Mouse (Mus musculus) cerebellum, adult 2 months (tissue): Measurements from ENCODE around the gene Abhd12. TPM values are rescaled to one million over a fixed set of nuclear protein-coding genes. Genes with fewer than 3 reads are reported as not detected.
A peak's percentile ranks its signal among the peaks of the same experiment; 100 is the strongest.
"Not testable (repeated sequence)": the region's sequence is repeated elsewhere in the genome, so short reads cannot be mapped to it uniquely, and the experiment has no call there.

ENCODE experiments used
- DNase-seq, 2 experiments: peaks; one replicate each; pipeline ENCODE4 v3.0.0; 2021
- H3K27ac ChIP-seq: fragments of 200-500 bp; 2 replicates; pipeline ENCODE4 v1.5.1; 2012; ENCODE audit warnings: low read length, control low read depth, inconsistent platforms; ENCODE audit not compliant: insufficient read depth
- H3K27me3 ChIP-seq: fragments of 200-500 bp; 2 replicates; pipeline ENCODE4 v1.6.1; 2012; ENCODE audit warnings: inconsistent platforms, mild to moderate bottlenecking, low read length, moderate library complexity; ENCODE audit not compliant: control insufficient read depth, insufficient read depth
- H3K4me1 ChIP-seq: fragments of 200-500 bp; 2 replicates; pipeline ENCODE4 v1.6.1; 2011; ENCODE audit warnings: low read length; ENCODE audit not compliant: control insufficient read depth, insufficient read depth
- H3K4me3 ChIP-seq: fragments of 200-500 bp; replicated peaks from 2 replicates; pipeline ENCODE3; 2011; ENCODE audit warnings: mild to moderate bottlenecking, low read depth, low read length, control low read depth; ENCODE audit not compliant: insufficient read depth
- CTCF ChIP-seq: fragments of 200-500 bp; IDR thresholded peaks from 2 replicates; pipeline ENCODE4 v1.5.1; 2011; ENCODE audit warnings: low read depth, mild to moderate bottlenecking, control low read depth, low read length, moderate library complexity, borderline replicate concordance; ENCODE audit not compliant: insufficient read depth
- POLR2A ChIP-seq: fragments of 200-500 bp; IDR thresholded peaks from 2 replicates; pipeline ENCODE4 v1.6.1; 2011; ENCODE audit warnings: low read length, control low read depth, borderline replicate concordance; ENCODE audit not compliant: insufficient read depth
- WGBS: fragments of 180-500 bp; shearing (Covaris S2); methylation state at CpG from one replicate; pipeline ENCODE4 v1.1.7; 2018; 5-methylcytosine and 5-hydroxymethylcytosine counted together
- polyA plus RNA-seq: library from polyadenylated mRNA; depleted of rRNA; stranded (reverse); fragments of >200 nt; gene quantifications from 2 replicates; pipeline ENCODE4 v1.2.3, GENCODE M21; 2012

Abhd12 gene
- polyA plus RNA-seq, 1 experiment = 263 TPM

DNA sequence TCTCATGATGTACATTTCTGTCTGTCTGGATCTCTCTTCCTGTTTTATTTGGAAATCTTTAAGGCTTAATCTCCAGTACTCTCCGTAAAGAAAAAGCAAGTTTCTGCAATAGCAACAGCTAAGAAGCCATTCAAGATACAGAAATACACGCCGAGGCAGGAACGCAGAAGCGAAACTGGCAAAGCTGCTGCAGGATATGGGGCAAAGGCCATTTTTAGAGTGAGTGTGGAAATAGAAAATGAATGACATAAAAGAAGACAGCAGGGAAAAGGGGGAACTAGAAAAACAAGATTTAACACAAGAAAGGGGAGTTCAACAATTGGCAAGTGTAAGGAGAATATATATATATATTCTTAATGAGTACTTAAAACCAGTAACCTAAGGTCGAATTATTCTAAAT lies 17.2 kb upstream of the Abhd12 start:
- Histone ChIP-seq H3K27me3 (no peaks in the 10 kb centered on the region), H3K4me3 (no peak overlapping the region), H3K27ac (no peak overlapping the region), H3K4me1 (no peaks in the 10 kb centered on the region)
- 95% methylated on average over 6 of the region's 6 CpGs for WGBS
- TF ChIP-seq POLR2A (no peak), CTCF (no peak)
- no peak for DNase-seq

DNA sequence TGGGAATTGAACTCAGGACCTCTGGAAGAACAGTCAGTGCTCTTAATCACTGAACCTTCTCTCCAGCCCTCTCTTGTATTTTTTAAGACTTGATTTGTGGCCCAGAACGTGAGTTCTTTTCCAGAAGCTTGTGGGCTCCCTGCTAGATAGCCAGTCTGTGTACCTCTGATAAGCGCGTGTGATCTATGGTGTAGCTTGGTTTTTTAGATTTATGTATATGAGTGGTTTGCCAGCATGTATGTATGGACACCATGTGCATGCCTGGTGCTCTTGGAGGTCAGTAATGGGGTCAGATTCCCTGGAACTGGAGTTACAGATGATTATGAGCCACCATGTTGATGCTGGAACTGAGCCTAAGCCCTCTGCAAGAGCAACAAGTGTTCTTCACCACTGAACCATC lies 16.0 kb upstream of the Abhd12 start:
- Histone ChIP-seq H3K27me3 (no peaks in the 10 kb centered on the region), H3K4me1 (no peaks in the 10 kb centered on the region), H3K4me3 (no peak overlapping the region), H3K27ac (no peak overlapping the region)
- no peak for DNase-seq
- 91% methylated on average over 3 of the region's 3 CpGs for WGBS
- TF ChIP-seq POLR2A (no peak), CTCF (no peak)

DNA sequence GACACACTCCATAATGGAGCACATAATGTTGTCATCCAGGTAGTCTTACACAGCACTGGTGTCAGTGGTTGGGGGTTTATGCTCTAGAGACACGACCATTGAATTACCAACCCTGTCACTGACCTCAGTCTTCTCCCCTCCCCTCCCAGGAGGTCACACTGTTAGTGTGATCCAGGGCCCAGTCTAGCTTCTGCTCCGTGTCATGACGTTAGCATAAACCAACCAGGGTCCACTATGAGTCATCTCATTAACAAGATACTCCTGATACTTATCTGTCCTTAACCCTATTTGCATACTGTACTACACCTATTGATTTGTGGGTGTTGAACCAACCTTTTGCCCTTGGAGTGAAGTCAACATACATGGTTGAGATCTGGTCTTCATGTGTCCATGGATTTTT lies 14.2 kb upstream of the Abhd12 start:
- no peak for DNase-seq
- no peaks in the 10 kb centered on the region for H3K4me1 ChIP-seq
- no peak overlapping the region for H3K27ac ChIP-seq
- 97% methylated on average over 3 of the region's 3 CpGs for whole genome bisulfite sequencing
- TF ChIP-seq CTCF (no peak), POLR2A (no peak)
- H3K27me3 ChIP-seq = no peaks in the 10 kb centered on the region
- H3K4me3 ChIP-seq = no peak overlapping the region

DNA sequence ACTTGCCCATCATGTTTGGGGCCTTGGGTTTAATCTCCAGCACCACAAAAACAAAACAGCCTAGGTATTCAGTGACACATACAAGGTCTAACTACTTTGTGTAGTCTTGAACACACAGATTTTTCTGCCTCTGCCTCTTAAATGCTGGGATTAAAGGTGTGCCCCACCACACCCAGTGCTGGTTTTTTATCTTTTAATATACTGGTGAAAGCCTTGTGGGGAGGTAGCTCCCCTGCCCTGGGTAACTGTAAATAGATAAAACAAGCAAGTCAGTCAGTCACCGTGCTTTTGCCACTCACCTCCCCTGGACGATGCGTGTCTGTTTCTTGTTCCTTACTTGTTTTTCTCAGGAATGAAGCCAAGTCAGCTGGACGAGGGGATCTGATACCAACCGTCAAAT lies 11.2 kb upstream of the Abhd12 start:
- Histone ChIP-seq H3K4me1 (no peaks in the 10 kb centered on the region), H3K27ac (no peak overlapping the region), H3K27me3 (no peaks in the 10 kb centered on the region), H3K4me3 (no peak overlapping the region)
- DNase-seq = no peak
- 77% methylated on average over 5 of the region's 5 CpGs for whole genome bisulfite sequencing
- TF ChIP-seq CTCF (no peak), POLR2A (no peak)

DNA sequence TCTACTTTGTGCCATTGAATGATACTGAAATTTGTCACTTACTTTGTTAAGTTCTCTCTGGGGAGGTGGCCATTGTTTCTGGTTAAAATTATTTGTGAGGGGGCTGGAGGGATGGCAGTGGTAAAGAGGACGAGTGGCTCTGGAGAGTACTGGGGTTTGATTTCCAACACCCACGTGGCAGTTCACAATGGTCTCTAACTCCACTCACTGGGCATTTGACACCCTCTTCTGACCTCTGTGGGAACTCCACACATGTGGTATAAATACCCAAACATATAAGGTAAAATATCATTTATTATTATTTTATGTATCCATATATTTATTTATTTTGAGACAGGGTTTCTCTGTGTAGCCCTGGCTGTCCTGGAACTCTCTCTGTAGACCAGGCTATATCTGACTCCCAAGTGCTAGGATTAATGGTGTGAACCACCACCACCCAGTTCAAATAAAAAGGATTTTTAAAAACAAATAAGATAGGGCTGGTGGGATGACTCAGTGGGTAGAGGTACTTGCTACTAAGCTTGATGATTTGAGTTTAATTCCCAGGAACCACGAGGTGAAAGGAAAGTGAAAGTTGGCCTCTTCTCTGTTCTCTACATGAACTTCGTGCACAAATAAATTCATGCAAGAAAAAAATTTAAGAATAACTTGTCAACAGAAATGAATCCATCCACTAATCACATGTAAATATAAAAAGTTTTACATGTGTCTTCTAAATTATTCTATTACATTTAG lies 10.4 kb upstream of the Abhd12 start:
- TF ChIP-seq CTCF (no peak), POLR2A (no peak)
- no peak overlapping the region for H3K4me3 ChIP-seq
- no peak for DNase-seq
- H3K27ac ChIP-seq = no peak overlapping the region
- H3K4me1 ChIP-seq = no peaks in the 10 kb centered on the region
- WGBS = 77% methylated on average over 4 of the region's 4 CpGs
- no peaks in the 10 kb centered on the region for H3K27me3 ChIP-seq

DNA sequence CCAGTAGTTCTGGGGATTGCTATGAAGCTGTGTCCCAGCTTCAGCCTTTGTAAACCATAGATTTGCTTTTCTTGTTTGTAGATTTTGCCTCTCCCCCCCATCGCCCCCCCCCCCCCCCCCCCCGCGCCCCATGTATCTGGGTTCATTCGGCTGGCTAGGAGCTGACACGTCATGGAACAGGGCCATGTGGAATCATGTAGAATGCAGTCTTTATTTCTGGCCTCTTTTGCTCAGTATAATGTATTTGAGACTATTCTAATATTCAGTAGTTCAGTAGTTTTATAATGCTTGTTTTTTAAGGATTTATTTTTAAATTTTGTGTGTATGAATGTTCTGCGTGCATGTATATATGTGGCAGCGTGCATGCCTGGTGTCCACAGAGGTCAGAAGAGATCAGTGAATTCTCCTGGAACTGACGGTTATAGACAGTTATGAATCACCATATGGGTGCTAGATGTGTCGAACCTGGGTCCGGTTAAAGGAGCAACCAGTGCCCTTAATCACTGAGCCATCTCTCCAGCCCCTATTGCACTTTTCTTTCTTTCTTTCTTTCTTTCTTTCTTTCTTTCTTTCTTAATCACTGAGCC lies 5.8 kb upstream of the Abhd12 start:
- TF ChIP-seq CTCF (no peak), POLR2A (no peak)

DNA sequence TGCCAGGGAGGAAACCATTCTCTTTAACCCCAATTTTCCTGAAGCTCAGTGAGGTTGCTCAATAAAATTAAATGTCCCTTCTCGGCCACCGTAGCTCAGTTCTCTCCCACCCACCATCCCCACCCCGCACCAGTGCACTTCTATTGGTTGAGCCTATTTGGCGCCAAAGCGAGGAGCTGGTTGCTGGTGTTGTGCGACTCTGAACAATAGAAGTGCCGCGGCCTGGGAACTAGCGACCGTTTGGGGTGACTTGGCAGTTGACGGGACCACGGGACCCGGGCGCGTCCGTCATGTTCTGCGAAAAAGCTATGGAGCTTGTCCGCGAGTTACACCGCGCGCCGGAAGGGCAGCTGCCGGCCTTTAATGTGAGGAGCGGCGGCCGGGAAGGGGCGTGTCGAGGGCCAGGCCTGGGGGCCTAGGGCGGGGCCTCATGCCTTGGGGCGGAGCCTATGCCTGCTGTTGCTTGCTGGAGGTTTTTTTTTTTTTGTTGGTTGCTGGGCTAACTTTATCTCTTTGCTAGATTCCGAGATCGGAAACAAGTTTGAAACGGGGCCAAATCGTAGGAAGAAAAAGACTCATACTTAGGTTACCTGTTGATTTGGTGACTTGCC lies 5.0 kb upstream of the Abhd12 start:
- peak overlapping the region; percentile 59 for H3K4me3 ChIP-seq
- DNase-seq = peak; percentile 85 to 91
- no peaks in the 10 kb centered on the region for H3K4me1 ChIP-seq
- no peak overlapping the region for H3K27ac ChIP-seq
- WGBS = under 1% methylated on average over 35 of the region's 35 CpGs
- no peaks in the 10 kb centered on the region for H3K27me3 ChIP-seq
- TF ChIP-seq CTCF (no peak), POLR2A (no peak)

More for the DNA sequence above, 5.8 kb upstream of the Abhd12 start:
- 6% methylated on average over 10 of the region's 10 CpGs for WGBS
- no peaks in the 10 kb centered on the region for H3K27me3 ChIP-seq
- no peaks in the 10 kb centered on the region for H3K4me1 ChIP-seq
- no peak overlapping the region for H3K4me3 ChIP-seq
- DNase-seq = no peak
- H3K27ac ChIP-seq = no peak overlapping the region

DNA sequence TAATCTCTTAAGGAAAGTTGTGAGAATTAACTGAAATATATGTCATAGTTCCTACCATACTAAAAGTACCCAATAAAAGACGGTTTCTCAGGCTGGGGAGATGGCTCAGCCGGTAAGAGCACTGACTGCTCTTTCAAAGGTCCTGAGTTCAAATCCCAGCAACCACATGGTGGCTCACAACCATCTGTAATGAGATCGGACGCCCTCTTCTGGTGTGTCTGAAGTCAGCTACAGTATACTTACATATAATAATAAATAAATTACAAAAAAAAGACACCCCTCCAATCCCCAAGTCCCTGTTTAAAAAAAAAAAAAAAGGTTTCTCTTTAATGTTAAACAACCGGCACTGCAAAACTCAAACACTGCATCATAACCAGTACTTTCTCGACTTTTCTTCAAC lies 4.3 kb upstream of the Abhd12 start:
- WGBS = 49% methylated on average over 6 of the region's 6 CpGs
- not testable (repeated sequence) for DNase-seq, H3K27ac ChIP-seq, H3K27me3 ChIP-seq, H3K4me1 ChIP-seq, H3K4me3 ChIP-seq
